ENCODE assay signal across 8 mouse cellular contexts in genomic region chr11:5099576-5100183, GRCm38 (mm10). TPM values are rescaled to one million over a fixed set of nuclear protein-coding genes. Genes with fewer than 3 reads are reported as not detected.
DNase-seq lines count a peak whose midpoint lies in the region; ATAC-seq and TF ChIP-seq lines count a peak whose summit lies in the region.

No protein-coding gene starts in this region.

- peak overlapping the region; percentile 92 for H3K4me2 ChIP-seq in heart, embryonic 16.5 days (ENCODE audit: low read depth, low read length)
- peak overlapping the region; percentile 93 for H3K4me2 ChIP-seq in liver, embryonic 14.5 days (ENCODE audit: low read depth)
- H3K4me2 ChIP-seq in stomach, embryonic 15.5 days, result peak overlapping the region; percentile 76

- peak overlapping the region; percentile 80 for H3K4me3 ChIP-seq in forebrain, embryonic 10.5 days
- peak overlapping the region; percentile 98 for H3K4me3 ChIP-seq in heart, embryonic 16.5 days (ENCODE audit: low read length)
- H3K4me3 ChIP-seq in liver, embryonic 14.5 days (ENCODE audit: insufficient read depth in 1 of 2, low read depth in 2 of 2, low read length in 2 of 2), result peak overlapping the region; percentile 71 to 90
- peak overlapping the region; percentile 83 for H3K4me3 ChIP-seq in stomach, embryonic 15.5 days (replicated peaks)

- no peaks in the 10 kb centered on the region for H3K27me3 ChIP-seq in forebrain, embryonic 10.5 days (ENCODE audit: poor library complexity, severe bottlenecking)
- no peaks in the 10 kb centered on the region for H3K27me3 ChIP-seq in heart, embryonic 16.5 days (ENCODE audit: control insufficient read depth, insufficient read depth, low read length)
- H3K27me3 ChIP-seq in liver, embryonic 14.5 days (ENCODE audit: control insufficient read depth, insufficient read depth, low read length), result no peaks in the 10 kb centered on the region
- H3K27me3 ChIP-seq in stomach, embryonic 15.5 days (replicated peaks), result no peaks in the 10 kb centered on the region

- under 1% methylated on average over 31 of the region's 31 CpGs for WGBS in forebrain, embryonic 10.5 days
- under 1% methylated on average over 30 of the region's 31 CpGs for WGBS in heart, embryonic 16.5 days
- under 1% methylated on average over 31 of the region's 31 CpGs for WGBS in liver, embryonic 14.5 days (ENCODE audit: insufficient replicate concordance)
- under 1% methylated on average over 31 of the region's 31 CpGs for WGBS in stomach, embryonic 15.5 days

- peak; percentile 37 for ATAC-seq in CD4-positive, CD25-positive, alpha-beta regulatory T cell, adult 4 months
- peak; percentile 70 for ATAC-seq in heart, embryonic 16.5 days (replicated peaks; ENCODE audit: extremely low read depth, insufficient read depth, low FRiP score)
- ATAC-seq in liver, embryonic 14.5 days (ENCODE audit: insufficient read depth), result peak; percentile 62
- ATAC-seq in stomach, embryonic 15.5 days (ENCODE audit: insufficient read depth, low FRiP score, low read depth), result peak; percentile 72; the same call in 1 of the 2 replicates

- no peak for TF ChIP-seq EP300 in liver, embryonic 14.5 days (IDR thresholded peaks at IDR 0.05; ENCODE audit: low read depth)

- TF ChIP-seq CTCF in liver, embryonic 14.5 days (IDR thresholded peaks at IDR 0.05; ENCODE audit: low read depth), result no peak

- peaks cover 41% of the 10 kb centered on the region for H3K36me3 ChIP-seq in forebrain, embryonic 10.5 days (replicated peaks)
- peaks cover 13% of the 10 kb centered on the region for H3K36me3 ChIP-seq in heart, embryonic 16.5 days (ENCODE audit: control insufficient read depth, insufficient read depth)
- H3K36me3 ChIP-seq in liver, embryonic 14.5 days (replicated peaks; ENCODE audit: control insufficient read depth, insufficient read depth, low read depth), result peaks cover 6% of the 10 kb centered on the region
- H3K36me3 ChIP-seq in stomach, embryonic 15.5 days, result peaks cover 3% of the 10 kb centered on the region; the same call in 1 of the 2 replicates

- no peaks in the 10 kb centered on the region for H3K9me3 ChIP-seq in forebrain, embryonic 10.5 days
- no peaks in the 10 kb centered on the region for H3K9me3 ChIP-seq in heart, embryonic 16.5 days (replicated peaks; ENCODE audit: control insufficient read depth, low read length)
- H3K9me3 ChIP-seq in liver, embryonic 14.5 days (ENCODE audit: control insufficient read depth, low read length), result no peaks in the 10 kb centered on the region
- no peaks in the 10 kb centered on the region for H3K9me3 ChIP-seq in stomach, embryonic 15.5 days

- peak; percentile 72 for DNase-seq in c-Kit-negative CD71-positive TER-119-positive erythroid progenitor cells, embryonic 14.5 days (ENCODE audit: low read depth, low spot score)
- peak; percentile 90 for DNase-seq in forebrain, embryonic 10.5 days (ENCODE audit: extremely low spot score, low spot score)
- DNase-seq in kidney, postnatal 36 days, result peak; percentile 90 to 91
- DNase-seq in liver, embryonic 14.5 days (ENCODE audit: low read depth in 3 of 3, low spot score in 3 of 3), result peak; percentile 71 to 79 (median 74)
- DNase-seq in neural tube, embryonic 10.5 days (ENCODE audit: extremely low spot score, low spot score), result peak; percentile 90

- peak overlapping the region; percentile 99 for H3K27ac ChIP-seq in forebrain, embryonic 10.5 days
- peak overlapping the region; percentile 99 for H3K27ac ChIP-seq in heart, embryonic 16.5 days (ENCODE audit: low read length)
- H3K27ac ChIP-seq in liver, embryonic 14.5 days, result peak overlapping the region; percentile 85
- peak overlapping the region; percentile 91 for H3K27ac ChIP-seq in stomach, embryonic 15.5 days

- H3K4me1 ChIP-seq in forebrain, embryonic 10.5 days, result peaks cover 35% of the 10 kb centered on the region
- H3K4me1 ChIP-seq in heart, embryonic 16.5 days (ENCODE audit: control insufficient read depth, insufficient read depth, low read length), result peaks cover 29% of the 10 kb centered on the region
- H3K4me1 ChIP-seq in liver, embryonic 14.5 days (replicated peaks; ENCODE audit: control insufficient read depth in 2 of 2, insufficient read depth in 2 of 2, low read length in 1 of 2), result peaks cover 11 to 24% of the 10 kb centered on the region in 2 experiments
- H3K4me1 ChIP-seq in stomach, embryonic 15.5 days, result peaks cover 20% of the 10 kb centered on the region

- peak overlapping the region; percentile 100 for H3K9ac ChIP-seq in heart, embryonic 16.5 days (ENCODE audit: low read length)
- H3K9ac ChIP-seq in liver, embryonic 14.5 days (replicated peaks), result peak overlapping the region; percentile 93
- H3K9ac ChIP-seq in stomach, embryonic 15.5 days, result peak overlapping the region; percentile 97

RNA-seq across cellular contexts. Expression of gene Ewsr1, which starts 0.6 kb away (rescaled TPM):
- polyA plus RNA-seq in CD4-positive, CD25-positive, alpha-beta regulatory T cell, adult 4 months (2017; shearing (Covaris generic)), result 100 to 1,000 TPM; 160 to 163 TPM
- 896 and 966 TPM in 2 replicates for polyA plus RNA-seq in forebrain, embryonic 10.5 days (2016; fragmentation: Nextera tagmentation; extraction: Ambion mirVana)
- 460 and 463 TPM in 2 replicates for polyA plus RNA-seq in heart, embryonic 16.5 days (2015; fragmentation: Nextera tagmentation; extraction: Ambion mirVana)
- polyA plus RNA-seq in liver, embryonic 14.5 days (2012; rRNA removed), result 185 and 220 TPM in 2 replicates
- polyA plus RNA-seq in liver, embryonic 14.5 days (2014; fragmentation: Nextera tagmentation; extraction: Ambion mirVana), result 113 and 132 TPM in 2 replicates
- polyA plus RNA-seq in stomach, embryonic 15.5 days (2015; fragmentation: Nextera tagmentation; extraction: Ambion mirVana), result 605 and 630 TPM in 2 replicates

RNA-seq across cellular contexts. Expression of gene Rhbdd3, which starts 1.0 kb away (rescaled TPM):
- polyA plus RNA-seq in CD4-positive, CD25-positive, alpha-beta regulatory T cell, adult 4 months (2017; shearing (Covaris generic)), result 1 to 10 TPM; 2.7 to 3.7 TPM
- 29.7 and 31.6 TPM in 2 replicates for polyA plus RNA-seq in forebrain, embryonic 10.5 days (2016; fragmentation: Nextera tagmentation; extraction: Ambion mirVana)
- polyA plus RNA-seq in heart, embryonic 16.5 days (2015; fragmentation: Nextera tagmentation; extraction: Ambion mirVana), result 30.5 and 33.0 TPM in 2 replicates
- 11.0 and 15.0 TPM in 2 replicates for polyA plus RNA-seq in liver, embryonic 14.5 days (2012; rRNA removed)
- 11.1 and 11.8 TPM in 2 replicates for polyA plus RNA-seq in liver, embryonic 14.5 days (2014; fragmentation: Nextera tagmentation; extraction: Ambion mirVana)
- polyA plus RNA-seq in stomach, embryonic 15.5 days (2015; fragmentation: Nextera tagmentation; extraction: Ambion mirVana), result 27.0 and 28.4 TPM in 2 replicates

RNA-seq across cellular contexts. Expression of gene Gas2l1, which starts 34.6 kb away (rescaled TPM):
- polyA plus RNA-seq in CD4-positive, CD25-positive, alpha-beta regulatory T cell, adult 4 months (2017; shearing (Covaris generic)), result under 1 TPM; 0.35 to 0.71 TPM
- polyA plus RNA-seq in forebrain, embryonic 10.5 days (2016; fragmentation: Nextera tagmentation; extraction: Ambion mirVana), result 20.0 and 20.9 TPM in 2 replicates
- polyA plus RNA-seq in heart, embryonic 16.5 days (2015; fragmentation: Nextera tagmentation; extraction: Ambion mirVana), result 16.4 and 19.1 TPM in 2 replicates
- polyA plus RNA-seq in liver, embryonic 14.5 days (2012; rRNA removed), result 10.9 and 11.3 TPM in 2 replicates
- 12.1 and 17.1 TPM in 2 replicates for polyA plus RNA-seq in liver, embryonic 14.5 days (2014; fragmentation: Nextera tagmentation; extraction: Ambion mirVana)
- 26.3 and 28.9 TPM in 2 replicates for polyA plus RNA-seq in stomach, embryonic 15.5 days (2015; fragmentation: Nextera tagmentation; extraction: Ambion mirVana)

RNA-seq across cellular contexts. Expression of gene Rasl10a, which starts 41.8 kb away (rescaled TPM):
- not detected for polyA plus RNA-seq in CD4-positive, CD25-positive, alpha-beta regulatory T cell, adult 4 months (2017; shearing (Covaris generic))
- 0.60 and 0.77 TPM in 2 replicates for polyA plus RNA-seq in forebrain, embryonic 10.5 days (2016; fragmentation: Nextera tagmentation; extraction: Ambion mirVana)
- polyA plus RNA-seq in heart, embryonic 16.5 days (2015; fragmentation: Nextera tagmentation; extraction: Ambion mirVana), result 0.62 and 1.4 TPM in 2 replicates
- 0.21 and 0.32 TPM in 2 replicates for polyA plus RNA-seq in liver, embryonic 14.5 days (2012; rRNA removed)
- polyA plus RNA-seq in liver, embryonic 14.5 days (2014; fragmentation: Nextera tagmentation; extraction: Ambion mirVana), result 0.34 and 0.38 TPM in 2 replicates
- polyA plus RNA-seq in stomach, embryonic 15.5 days (2015; fragmentation: Nextera tagmentation; extraction: Ambion mirVana), result 0.71 and 1.3 TPM in 2 replicates

RNA-seq across cellular contexts. Expression of gene Emid1, which starts 52.4 kb away (rescaled TPM):
- under 1 TPM in 1 of 2 experiments, not detected in 1; 0.22 TPM for polyA plus RNA-seq in CD4-positive, CD25-positive, alpha-beta regulatory T cell, adult 4 months (2017; shearing (Covaris generic))
- polyA plus RNA-seq in forebrain, embryonic 10.5 days (2016; fragmentation: Nextera tagmentation; extraction: Ambion mirVana), result 29.0 and 31.3 TPM in 2 replicates
- polyA plus RNA-seq in heart, embryonic 16.5 days (2015; fragmentation: Nextera tagmentation; extraction: Ambion mirVana), result 8.0 and 10.6 TPM in 2 replicates
- 1.3 and 1.5 TPM in 2 replicates for polyA plus RNA-seq in liver, embryonic 14.5 days (2012; rRNA removed)
- polyA plus RNA-seq in liver, embryonic 14.5 days (2014; fragmentation: Nextera tagmentation; extraction: Ambion mirVana), result 1.3 and 1.9 TPM in 2 replicates
- polyA plus RNA-seq in stomach, embryonic 15.5 days (2015; fragmentation: Nextera tagmentation; extraction: Ambion mirVana), result 64.2 and 77.2 TPM in 2 replicates

Comparison
In these comparisons a context has a peak if more than half of its experiments do, and no peak if none do; other contexts are left out.
1. Peak in every context shown above with its lines: DNase-seq, ATAC-seq, H3K4me3 ChIP-seq and H3K27ac ChIP-seq.
2. RNA of gene Gas2l1, which starts 34.6 kb away (polyA plus RNA-seq): 26.3 to 28.9 TPM in stomach, embryonic 15.5 days, 20.0 to 20.9 TPM in forebrain, embryonic 10.5 days, 16.4 to 19.1 TPM in heart, embryonic 16.5 days and 10.9 to 17.1 TPM in liver, embryonic 14.5 days; 0.35 to 0.71 TPM in CD4-positive, CD25-positive, alpha-beta regulatory T cell, adult 4 months; every median in the first group is over 4 times any median in the second.